Mouse (Mus musculus): ENCODE data around the gene Ism1.

The Ism1 gene

DNA sequence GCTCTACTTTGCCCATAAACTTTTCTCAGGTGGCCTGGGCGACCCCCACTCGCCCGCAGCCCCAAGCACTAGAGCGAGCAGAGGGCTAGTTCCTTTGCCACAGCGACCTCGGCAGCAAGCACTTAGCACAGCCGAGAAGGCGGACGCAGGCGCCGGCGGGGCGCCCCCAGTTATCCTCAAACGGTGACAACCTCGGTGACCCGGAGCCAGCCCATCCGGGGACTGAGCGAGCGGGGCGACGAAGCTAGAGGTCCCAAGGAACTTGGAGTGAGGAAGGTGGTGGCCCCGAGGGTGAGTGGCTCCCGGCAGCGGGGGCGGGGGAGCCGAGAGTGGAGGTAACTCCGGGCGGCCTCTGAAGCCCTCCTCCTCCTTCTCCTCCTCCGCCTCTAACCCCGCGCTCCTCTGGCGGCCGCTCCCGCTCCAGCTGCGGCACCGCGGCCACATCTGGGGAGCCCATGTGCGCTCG lies at the start of gene Ism1:
Gene Ism1 (plus strand): TSS at position 370 of the 466 bp plus-strand sequence.
- DNase-seq (ENCODE audit: low read depth), result no peak

DNA sequence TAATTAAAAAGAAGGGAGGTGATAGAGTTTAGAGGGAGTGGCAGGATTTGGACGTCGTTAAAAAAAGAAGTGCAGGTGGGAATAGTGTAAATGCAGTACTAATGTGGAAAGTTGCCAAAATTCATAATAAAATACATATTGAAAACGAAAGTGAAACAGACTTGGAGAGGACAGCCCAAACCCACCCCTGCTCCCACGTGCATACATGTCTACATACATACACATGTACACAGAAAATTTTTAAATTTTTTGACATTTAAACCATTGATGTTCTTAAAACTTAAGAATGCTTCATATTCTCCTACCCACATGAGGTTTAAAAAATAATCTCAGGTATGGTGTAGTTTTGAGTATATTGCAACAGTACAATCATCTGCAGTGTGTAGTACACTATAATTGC lies 49.2 kb upstream of the Ism1 start:
- DNase-seq (ENCODE audit: low read depth), result peak; percentile 32

DNA sequence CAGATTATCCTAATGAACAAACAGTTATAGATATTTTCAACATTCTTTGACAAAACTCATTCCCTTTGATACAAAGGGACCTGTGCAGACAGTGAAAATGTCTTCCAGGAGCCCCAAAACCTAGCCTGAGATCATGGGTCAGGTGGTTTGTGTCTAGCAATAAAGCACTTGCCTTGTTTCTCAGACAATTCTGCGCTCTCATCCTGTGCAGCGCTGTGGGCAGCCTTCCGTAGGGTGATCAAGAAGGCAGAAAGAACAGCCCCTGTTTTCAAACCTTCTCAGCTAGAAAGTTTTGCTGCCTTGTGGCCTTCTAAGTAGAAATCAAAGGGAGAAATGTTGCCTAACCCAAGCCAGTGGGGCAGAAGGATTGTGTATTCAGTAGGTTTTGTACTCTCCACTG lies 48.3 kb upstream of the Ism1 start:
- DNase-seq (ENCODE audit: low read depth), result no peak

DNA sequence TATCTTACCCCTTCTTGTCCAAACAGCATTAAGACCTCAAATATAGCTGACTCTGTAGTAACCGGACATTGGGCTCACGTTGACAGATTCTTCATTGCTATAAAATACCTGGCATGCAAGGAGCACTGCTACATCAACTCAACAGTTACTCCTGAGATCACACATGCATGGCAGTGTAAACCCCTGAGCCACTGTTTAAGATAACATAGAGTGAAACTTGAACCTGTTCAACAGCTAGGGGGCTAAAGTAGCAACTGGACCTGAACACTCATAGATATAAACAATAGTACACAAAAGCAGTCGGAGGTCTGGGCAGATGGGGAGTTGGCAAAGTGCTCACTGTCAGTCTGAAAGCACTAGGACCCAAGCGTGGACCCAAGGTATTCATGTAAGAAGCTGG lies 43.5 kb upstream of the Ism1 start:
- DNase-seq (ENCODE audit: low read depth), result no peak

DNA sequence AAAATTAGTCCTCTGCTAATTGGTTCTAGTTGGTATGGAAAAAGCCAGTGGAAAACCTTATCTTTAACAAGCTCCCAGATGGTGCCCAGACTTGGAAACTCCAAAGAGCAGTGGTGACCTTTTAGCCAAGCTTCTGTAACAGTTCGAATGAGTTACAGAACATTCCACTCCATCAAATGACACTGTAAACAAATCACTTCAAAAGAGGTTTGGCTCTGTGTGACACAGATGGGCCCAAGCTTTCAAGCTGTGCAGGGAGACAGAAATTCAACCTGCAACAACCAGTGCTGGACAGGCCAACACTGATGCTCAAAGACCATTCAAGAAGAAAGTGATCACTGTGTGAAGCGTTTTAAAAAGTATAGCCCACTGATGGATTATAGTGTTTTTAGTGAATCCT lies 40.1 kb upstream of the Ism1 start:
- no peak for DNase-seq (ENCODE audit: low read depth)

DNA sequence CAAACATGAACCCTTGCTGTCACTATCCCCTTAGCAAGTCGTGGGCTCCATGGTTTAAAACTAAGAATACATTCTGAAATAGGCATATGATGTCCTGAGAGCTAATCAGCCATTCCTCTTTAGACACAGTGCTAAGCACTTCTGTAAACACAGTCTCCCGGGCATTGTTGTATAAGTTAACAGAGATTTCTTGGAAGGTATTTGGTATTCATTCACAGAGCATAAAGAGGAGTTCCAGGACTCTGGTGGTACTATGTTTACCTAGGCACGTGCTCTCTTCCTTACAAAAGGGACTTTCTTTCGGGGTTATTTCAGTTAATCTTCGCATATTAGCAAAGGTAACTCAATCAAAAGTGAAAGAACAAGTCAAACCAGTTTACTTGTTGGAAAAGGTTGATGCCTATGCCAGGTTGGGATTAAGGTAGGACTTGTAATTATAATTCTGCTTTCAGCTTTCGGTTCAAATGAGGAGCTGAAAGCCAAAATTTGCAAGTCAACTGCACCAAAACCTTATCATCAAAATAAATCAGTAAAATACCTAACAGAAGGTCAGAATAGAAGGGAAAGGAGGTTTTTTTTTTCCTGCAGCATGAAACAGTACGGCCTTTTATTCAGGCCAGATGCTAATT lies 36.1 kb upstream of the Ism1 start:
- no peak for DNase-seq (ENCODE audit: low read depth)

DNA sequence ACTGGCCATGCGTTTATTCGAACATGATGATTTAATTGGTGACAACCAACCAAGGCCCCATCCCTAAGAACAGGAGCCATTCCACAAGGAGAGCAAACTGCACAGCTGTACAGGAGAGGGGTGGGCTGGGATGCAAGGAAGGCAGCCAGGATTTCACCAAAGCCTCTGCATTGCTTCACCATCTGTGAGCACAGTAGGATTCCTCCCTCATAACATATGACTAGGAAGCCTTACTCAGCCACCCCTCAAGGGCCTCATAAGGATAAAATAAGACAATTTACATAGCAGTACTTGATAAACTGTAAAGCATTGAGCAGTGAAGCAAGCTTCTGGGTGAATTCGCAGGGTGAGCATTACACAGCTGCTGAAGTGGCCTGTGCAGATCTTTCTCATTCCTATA lies 28.5 kb upstream of the Ism1 start:
- DNase-seq (ENCODE audit: low read depth), result no peak

DNA sequence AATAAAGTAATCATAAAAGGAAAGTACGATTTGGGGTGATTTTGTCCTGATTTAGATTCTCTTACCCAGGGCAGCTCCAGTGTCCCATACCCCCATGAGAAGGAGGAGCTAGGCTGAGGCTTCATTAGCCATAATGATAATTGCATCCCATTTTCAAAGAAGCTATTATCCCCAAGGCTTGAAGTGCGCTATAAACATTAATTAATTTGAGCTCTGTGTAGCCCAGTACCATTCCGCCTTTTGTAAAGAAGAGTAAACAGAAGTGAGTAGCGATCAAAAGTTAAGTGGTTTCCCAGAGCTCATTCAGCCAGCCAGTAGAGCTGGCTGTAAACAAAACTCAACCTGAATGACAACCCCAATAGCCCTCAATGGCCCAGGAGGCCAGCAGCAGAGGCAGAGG lies 21.2 kb upstream of the Ism1 start:
- DNase-seq (ENCODE audit: low read depth), result no peak

DNA sequence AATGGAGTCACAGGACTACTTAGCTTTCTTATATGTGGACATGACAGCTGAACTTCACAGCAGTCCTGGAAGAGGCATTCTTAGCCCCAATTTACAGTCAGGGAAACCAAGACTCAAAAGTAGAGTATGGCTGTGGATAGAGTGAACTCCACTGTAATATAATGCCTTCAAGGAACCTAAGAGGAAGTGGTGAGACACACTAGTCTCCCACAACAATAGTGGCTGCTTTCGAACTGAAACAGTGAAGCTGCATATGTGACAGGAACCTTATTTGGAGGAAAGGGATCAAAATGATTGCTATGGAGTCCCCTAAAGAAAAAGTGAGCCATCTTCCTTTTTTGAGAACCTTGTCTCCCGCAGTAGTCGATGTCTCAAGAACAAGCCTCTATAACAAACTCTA lies 6.1 kb upstream of the Ism1 start:
- DNase-seq (ENCODE audit: low read depth), result peak; percentile 71

DNA sequence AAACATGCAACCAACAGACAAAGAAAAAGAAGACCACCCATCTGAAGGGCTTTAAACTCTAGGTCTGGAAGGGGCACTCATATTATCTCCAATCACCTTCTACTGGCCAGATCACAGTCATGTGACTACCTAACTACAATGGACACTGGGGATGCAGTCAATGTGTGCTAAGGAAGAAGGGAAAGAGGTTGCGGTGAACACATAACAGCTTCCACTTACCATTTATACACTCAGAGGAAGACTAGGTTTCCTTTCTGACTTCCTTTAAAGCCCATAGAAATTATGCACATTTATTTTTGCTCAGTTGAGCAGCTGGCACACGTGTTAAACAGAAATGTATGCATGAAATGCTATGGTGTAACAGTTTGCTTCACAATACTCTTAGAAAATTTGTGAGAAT lies 5.6 kb upstream of the Ism1 start:
- peak; percentile 79 for DNase-seq (ENCODE audit: low read depth)

DNA sequence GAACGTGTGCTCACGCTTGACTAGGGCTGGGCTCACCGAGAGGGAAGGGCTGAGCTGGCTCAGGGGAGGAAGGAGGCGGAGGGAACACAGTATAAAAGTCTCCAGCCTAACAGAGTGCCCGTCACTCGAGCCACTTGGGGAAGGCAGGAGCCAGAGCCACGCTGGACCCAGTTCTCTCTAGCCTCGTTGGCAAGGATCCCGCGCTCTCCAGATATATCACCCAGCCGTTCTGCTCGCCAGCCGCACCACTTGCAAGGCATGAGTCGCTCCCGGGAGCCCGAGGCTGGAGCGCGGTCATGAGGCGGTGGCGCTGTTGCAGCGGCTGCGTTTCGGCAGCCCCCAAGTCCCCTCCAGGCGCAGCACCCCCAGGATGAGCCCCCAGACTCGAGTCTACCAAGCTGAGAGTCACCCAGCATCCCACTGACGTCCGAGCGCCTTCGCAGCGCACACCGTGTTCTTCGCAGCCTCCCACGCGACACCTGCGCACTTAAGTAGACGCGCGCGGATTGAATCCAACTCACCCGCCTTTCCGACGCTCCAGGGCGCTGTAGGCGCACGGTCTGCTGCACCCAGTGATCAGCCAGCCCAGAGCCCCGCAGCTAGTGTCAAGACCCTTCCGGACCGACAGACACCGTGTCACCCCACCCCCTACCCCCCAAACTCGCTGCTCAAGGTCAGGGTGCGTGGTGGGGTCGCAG lies 764 bp upstream of the Ism1 start:
- no peak for DNase-seq (ENCODE audit: low read depth)

DNA sequence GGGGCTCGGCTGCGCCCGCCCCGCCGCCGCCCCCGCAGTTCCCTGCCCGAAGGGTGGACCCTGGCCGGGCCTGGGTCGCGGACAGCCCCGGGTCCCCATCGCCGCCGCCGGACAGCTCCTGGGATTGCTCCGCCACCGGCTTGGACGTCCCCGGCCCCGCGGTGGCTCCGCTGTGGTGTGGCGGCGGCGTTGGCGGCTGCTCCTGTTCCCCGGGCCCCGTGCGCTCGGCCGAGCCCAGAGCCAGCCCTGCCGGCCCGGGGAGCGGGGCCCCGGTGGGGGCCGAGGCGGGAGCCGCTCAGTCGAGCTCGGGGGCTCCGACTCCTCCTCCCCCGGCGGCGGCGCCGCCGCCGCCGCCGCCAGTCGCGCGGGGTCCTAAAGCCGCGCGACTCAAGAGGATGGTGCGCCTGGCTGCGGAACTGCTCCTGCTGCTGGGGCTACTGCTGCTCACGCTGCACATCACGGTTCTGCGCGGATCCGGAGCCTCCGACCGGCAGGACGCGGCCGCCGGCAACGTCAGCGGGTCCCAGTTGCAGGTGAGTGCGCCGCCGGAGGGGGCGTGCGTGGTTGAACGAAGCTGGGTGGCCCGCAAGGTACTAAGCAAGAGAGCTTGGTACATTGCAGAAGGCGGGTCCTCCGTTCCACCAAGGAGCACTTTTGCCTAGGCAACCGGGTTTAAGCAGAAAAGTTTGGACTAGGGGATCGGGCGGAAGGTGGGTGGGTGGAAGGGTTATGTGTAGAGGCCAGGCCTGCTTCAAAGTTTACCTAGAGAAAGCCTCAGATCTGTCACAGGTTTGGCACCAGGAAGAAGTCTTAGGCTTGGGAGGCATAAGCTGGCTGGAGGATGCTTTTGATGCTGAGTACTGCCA lies 530 bp downstream of the Ism1 start:
- DNase-seq (ENCODE audit: low read depth), result no peak

DNA sequence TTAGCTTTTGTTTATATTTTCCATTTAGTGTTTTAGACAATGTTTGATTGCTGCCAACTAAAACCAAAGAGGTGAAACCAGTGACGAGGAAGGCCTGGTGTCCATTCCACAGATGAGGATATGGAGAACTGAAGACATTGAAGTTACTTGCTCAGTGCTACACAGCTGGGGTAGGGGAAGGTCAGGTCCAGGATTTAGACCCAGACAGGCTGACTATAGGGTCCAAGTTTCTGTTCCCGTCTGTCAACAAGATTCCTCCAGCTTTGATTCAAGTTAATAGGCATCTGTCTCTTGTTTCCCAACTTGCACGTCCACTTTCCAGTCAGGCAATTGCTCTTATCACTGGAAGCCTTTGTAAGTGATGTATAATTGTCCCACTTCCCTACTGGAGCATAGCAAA lies 4.6 kb downstream of the Ism1 start:
- DNase-seq (ENCODE audit: low read depth), result no peak

DNA sequence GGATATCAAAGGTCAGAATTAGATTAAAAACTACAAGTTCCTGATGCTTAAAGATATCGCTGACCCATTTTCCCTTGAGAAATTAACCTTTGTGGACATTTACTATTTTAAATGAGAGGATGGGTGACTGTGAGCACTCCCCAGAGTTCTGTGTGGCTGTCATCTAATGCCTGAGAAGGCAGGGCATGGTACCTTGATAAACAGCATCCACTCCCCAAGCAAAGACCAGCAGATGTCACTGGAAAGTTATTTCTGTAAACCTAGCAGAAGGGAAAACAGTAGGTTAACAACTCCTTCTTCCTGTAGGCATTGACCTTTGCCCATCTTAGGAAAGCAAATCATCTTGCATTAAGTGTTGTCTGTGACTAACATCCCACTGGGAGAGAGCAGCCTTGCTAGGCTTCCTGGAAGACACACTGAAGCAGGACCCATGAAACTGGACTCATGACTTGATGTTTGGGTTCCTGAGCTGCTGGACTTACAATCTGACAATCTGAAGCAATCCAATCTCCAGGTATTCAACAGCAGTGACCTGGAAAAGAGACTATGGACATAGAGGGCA lies 11.5 kb downstream of the Ism1 start:
- DNase-seq (ENCODE audit: low read depth), result no peak

DNA sequence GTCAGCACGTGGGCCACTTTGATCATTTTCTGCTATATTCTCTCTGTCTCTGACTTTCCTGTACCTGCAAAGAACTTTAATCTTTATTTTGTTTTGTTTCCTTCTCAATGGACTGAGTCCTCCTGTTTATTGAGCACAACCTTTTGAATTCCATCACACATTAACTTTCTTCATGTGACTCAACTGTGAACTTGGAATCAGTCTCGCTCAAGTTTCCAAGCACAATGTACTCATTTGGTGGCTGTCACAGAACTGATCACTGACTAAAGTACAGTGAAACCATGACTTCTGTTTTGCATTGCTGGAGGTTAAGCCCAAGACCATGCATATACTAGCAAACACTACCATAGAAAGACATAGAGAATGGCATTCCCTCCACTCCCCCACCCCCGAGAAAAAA lies 15.5 kb downstream of the Ism1 start:
- no peak for DNase-seq (ENCODE audit: low read depth)

DNA sequence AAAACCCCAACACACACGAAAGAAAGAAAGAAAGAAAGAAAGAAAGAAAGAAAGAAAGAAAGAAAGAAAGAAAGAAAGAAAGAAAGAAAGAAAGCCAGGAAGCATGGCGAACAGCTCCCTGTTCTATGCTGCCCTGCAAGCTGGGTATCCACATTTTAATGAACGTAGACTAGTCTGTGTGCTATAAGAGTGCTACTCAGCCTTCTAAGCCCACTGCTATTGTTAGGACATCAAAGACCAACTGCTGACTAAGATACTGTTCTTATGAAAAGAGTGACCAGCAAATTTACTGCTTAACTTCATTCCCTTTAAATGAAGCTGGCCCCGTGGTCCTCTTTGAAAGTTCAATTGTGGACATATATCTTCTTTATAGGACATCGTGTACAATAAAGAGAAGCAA lies 16.7 kb downstream of the Ism1 start:
- no peak for DNase-seq (ENCODE audit: low read depth)

DNA sequence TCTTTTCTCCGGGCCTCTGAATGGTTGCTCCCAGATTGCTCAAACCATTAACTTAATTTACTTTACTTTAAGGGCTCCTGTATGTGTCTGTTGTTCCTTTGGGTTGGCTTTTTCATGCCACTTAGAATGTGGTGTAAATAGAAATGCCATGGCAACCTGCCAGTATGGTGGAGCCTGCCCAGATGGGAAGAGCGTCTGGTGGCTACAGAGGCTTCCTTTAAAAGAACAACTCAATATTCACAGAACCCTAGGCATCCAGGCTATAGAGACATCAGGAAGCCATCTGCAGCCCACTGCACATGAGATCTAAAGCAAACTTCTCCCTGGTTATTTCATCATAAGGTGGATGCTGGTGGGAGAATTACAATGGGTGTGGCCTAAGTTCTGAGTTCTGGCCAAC lies 18.6 kb downstream of the Ism1 start:
- peak; percentile 12 for DNase-seq (ENCODE audit: low read depth)

DNA sequence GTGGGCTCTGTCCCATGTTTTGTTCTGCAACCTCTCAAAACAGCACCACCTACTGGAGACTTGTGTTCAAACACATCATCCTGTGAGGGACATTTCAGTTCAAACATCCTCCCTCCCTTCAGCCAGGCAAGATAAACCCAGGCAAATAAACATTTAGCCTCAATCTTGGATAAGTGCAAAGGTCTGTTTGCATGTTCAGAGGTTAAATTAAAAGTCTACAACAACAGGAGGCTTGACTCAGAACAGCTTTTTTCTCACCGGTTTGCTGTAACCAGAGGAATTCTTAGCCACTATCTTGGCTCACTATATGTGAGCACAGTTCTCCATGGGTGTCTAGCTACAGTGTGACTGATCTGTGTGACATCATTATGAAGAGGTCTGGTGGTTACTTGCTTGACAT lies 22.6 kb downstream of the Ism1 start:
- no peak for DNase-seq (ENCODE audit: low read depth)

DNA sequence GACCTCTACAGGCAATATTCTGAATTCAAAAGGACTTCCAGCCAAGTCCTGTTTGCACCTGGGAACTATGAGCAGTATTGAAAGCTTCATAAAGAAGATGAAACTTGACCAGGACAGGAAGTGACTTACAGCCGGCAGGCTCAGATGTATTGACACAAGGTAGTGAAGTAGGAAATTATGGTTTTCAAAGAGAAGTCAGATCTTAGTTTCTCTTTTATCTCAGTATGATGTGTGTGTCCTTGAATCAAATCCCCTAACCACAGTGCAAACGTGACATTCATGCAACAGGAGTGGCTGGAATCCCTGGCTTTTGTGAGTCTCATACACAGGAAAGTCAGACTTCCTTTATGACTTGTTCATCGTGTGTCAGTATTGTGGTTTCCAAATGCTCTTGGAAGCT lies 27.0 kb downstream of the Ism1 start:
- DNase-seq (ENCODE audit: low read depth), result peak; percentile 92

DNA sequence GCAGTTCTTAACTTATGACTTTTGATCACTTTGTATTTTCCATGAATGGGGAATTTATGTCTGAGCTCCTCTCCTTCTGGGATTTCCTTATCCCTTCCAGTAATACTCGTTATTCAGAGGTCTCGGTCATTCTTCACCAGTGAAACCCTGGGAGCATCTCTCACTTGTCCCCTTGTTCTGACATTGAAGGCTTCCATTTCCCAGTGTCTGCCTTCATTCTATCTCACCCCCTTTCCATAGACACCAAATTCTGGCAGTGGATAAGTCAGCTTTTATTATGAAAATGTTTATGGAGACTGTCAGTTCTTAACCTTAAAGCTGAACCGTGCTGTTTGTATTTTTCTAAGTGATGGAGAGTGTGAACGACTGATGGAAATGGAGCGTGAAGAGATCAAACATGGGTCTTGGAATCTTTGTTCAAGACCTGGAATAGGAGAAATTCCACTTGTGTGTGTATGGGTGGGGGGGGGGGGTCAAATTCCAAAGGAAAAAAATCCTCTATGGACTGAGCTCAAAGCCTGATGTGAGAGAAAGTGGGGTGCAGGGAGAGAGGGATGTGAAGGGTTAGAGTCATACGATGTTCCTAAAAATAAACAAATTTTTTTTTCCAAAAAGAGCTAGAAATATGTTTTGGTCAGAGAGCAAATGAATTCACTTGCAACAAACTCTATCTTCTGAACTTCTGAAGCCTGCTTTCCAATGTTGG lies 30.4 kb downstream of the Ism1 start:
- no peak for DNase-seq (ENCODE audit: low read depth)

DNA sequence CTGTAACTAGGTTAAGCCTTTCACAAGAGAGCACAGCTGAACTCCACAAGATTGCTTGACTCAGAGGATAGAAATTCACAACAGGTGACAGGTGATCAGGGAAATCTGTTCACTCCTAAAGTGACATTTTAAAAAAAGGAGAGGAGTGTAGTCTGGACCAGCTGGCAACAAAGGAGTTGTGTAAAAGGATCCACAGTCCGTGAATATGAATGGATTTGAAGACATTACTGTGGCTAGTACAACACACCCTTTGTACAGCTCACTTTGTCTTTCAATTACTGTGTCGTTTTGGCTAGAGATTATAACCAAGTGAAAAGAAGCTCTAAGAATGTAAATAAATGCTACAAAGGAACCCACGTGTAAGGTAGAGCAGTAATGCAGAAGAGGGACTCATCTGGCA lies 33.7 kb downstream of the Ism1 start:
- no peak for DNase-seq (ENCODE audit: low read depth)

DNA sequence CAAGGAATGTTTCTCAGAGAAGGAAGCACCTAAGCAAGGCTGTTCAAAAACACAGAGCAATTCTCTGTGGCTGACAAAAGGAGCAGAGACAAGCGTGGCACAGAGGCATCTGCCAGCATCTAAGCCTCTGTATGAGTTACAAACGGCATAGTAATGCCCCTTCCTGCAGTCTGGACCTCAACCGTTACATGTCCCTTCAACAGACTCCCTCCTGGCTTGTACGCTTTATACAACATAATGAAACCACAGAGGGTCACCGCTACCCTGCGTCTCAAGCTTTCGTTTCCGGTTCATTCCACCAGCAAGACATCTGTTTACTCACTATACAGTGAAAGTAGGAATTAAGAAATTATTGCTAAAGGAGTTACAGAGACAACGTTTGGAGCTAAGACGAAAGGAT lies 34.1 kb downstream of the Ism1 start:
- DNase-seq (ENCODE audit: low read depth), result no peak
